Mouse (Mus musculus): ENCODE measurements around the gene Popdc3. TPM values are rescaled to one million over a fixed set of nuclear protein-coding genes. Genes with fewer than 3 reads are reported as not detected.
A peak's percentile ranks its signal among the peaks of the same experiment; 100 is the strongest.
"Not testable (repeated sequence)": the region's sequence is repeated elsewhere in the genome, so short reads cannot be mapped to it uniquely, and the experiment has no call there.

Popdc3 gene
- total RNA-seq, 2 experiments from 2014 or later = 0.75 to 1.6 TPM

- no peak for DNase-seq (ENCODE audit: low spot score in 2 of 2)
- intact Hi-C loops (cut with DNase I) = no loop called here
These were observed 15.7 kb downstream of the Popdc3 start for GRCm38 (mm10) chr10:45193330-45194310.

DNA sequence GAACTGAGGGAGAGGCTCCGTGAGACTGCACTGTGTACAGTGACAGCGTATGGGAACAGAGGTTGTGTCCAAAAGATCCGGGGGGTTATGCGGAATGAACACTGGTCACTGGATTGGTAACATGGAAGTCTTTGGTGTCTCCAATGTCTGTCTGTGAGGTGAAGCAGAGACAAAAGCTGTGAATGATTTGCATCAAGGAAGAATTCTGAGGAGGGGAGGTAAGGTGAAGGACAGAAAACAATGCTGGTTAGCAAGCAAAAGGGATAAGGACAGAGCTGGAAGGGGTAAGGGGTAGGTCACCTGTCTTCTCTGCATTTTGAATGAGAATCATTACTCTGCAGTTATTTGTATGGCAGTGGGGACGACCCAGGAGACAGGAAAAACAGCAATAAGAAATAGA is 16.6 kb downstream of the Popdc3 start:
- intact Hi-C loops (cut with DNase I) = no loop called here

DNA sequence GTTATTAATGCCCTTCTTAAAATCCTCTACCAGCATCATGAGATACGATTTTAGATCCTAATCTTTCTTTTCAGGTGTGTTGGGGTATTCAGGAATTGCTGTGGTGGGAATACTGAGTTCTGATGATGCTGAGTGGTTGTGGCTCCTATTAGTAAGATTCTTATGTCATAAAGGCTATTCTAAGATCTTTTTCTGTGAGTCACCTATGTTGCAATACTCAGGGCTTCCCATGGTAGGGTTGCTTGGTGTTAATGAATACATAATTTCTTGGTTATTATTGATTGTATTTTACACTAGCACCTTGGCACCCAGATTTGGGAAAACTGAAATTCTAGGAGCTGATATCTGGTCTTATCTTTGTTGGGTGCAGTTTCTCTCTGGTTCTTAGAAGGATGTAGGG is 26.7 kb downstream of the Popdc3 start:
- DNase-seq (ENCODE audit: low spot score in 2 of 2) = no peak
- intact Hi-C loops (cut with DNase I) = no loop called here

More for the DNA sequence above, 16.6 kb downstream of the Popdc3 start:
- no peak for DNase-seq (ENCODE audit: low spot score in 2 of 2)

- intact Hi-C loops (cut with DNase I) = no loop called here
These were observed 32.3 kb downstream of the Popdc3 start for GRCm38 (mm10) chr10:45210201-45210600.

DNA sequence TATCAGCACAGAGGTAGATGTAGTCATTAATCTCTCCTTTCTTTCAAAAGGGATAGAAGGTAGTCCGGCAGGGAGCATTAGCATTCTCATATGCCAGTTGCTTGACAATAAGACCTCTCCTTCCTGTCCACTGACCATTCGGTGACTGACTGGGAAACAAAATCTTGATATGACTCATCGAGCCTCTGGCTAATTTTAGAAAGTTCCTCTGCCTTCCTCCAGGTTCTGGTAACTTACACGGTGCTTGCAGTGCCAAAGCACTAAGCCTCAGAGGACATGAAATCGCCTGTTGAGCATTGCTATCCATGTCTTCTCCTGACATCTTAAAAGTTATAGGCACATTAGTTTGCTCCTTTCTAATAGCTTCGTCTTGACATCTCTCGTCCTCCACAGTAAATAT is 38.8 kb downstream of the Popdc3 start:
- no peak for DNase-seq (ENCODE audit: low spot score in 2 of 2)
- intact Hi-C loops (cut with DNase I) = no loop called here

More at GRCm38 (mm10) chr10:45210201-45210600, 32.3 kb downstream of the Popdc3 start:
- no peak for DNase-seq (ENCODE audit: low spot score in 2 of 2)

DNA sequence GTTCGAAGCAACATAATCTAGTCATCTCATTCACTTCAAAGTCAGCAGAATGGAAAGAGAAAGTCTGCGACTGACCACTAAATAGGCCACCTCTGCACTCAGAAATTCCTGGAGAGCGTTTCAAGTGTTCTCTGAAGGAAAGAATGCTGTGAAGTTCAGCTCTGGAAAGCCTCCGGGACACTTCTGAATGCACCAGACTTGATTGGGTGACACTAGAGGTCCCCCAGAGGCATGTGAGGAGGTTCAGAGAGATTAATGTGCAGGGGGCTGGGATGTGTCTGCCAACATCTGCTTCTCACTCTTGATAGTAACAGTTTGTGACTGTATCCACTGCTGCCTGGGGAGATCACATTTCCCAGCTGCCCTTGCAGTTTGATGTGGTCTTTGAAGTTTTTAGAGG is 52.1 kb downstream of the Popdc3 start:
- intact Hi-C loops (cut with DNase I) = no loop called here
- no peak for DNase-seq (ENCODE audit: low spot score in 2 of 2)

- intact Hi-C loops (cut with DNase I) = no loop called here
- no peak for DNase-seq (ENCODE audit: low spot score in 2 of 2)
These were observed 55.5 kb downstream of the Popdc3 start for GRCm38 (mm10) chr10:45233351-45233750.

GRCm38 (mm10) chr10:45236304-45236703 is 58.4 kb downstream of the Popdc3 start:
- no peak for DNase-seq (ENCODE audit: low spot score in 2 of 2)
- intact Hi-C loops (cut with DNase I) = no loop called here

DNA sequence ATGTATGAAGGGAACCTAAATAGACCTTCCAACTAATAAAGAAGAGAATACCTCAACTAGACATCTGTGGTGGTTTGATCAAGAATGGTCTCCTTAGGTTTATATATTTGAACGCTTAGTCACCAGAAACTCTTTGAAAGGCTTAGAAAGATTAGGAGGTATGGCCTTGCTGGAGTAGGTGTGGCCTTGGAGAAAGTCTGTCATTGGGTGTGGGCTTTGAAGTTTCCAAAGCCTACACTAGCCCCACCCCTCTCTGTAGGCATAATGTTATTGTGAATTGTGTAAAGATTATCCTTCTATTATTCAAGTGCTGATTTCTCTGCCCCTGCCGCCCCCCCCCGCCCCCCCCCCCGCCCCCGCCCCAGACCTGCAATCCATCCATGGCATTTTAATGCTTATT is 59.6 kb downstream of the Popdc3 start:
- DNase-seq (ENCODE audit: low spot score in 2 of 2) = no peak
- intact Hi-C loops (cut with DNase I) = no loop called here

GRCm38 (mm10) chr10:45260477-45260876 is 82.6 kb downstream of the Popdc3 start:
- intact Hi-C loops (cut with DNase I) = no loop called here
- no peak for DNase-seq (ENCODE audit: low spot score in 2 of 2)

GRCm38 (mm10) chr10:45262126-45262525 is 84.2 kb downstream of the Popdc3 start:
- intact Hi-C loops (cut with DNase I) = no loop called here
- DNase-seq (ENCODE audit: low spot score in 2 of 2) = no peak

GRCm38 (mm10) chr10:45276499-45276898 is 98.6 kb downstream of the Popdc3 start:
- intact Hi-C loops (cut with DNase I) = no loop called here
- DNase-seq (ENCODE audit: low spot score in 2 of 2) = no peak

DNA sequence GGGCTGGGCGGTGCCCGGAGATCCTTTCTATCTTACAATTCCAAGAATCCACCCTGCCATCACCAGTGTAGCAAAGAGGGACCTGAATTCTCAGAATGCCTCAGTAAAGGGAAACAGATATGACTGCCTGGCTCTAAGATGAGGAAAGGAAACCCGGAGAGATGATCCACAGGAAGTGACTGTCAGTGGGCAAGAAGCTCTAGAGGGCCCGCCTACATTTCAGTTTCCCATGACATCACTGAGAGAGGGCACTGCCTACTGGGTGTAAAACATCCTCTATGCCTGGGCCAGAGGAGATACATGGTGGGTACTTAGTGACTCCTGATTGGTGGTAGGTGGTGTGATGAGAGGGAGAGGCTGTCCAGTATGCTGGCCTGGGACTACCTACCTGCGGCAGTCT is 99.1 kb downstream of the Popdc3 start:
- intact Hi-C loops (cut with DNase I) = no loop called here

DNA sequence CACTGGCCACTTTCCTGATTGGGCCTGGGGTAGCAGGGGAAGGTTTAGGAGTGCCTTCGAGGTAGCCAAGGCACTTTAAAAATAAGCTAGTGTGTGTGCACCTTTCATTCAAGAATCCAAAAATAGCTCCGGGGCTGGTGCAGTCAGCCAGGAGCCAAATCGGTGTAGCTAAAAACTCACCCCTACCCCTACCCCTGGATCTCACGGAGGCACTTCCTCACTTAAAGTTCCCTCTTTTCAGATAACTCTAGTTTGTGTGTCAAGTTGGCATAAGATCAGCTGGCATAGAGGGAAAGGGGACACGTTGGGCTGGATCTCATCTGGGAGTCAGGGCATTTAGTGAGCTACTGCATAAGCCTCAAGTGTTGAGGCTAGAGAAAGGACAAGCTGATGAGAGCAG is 107.8 kb downstream of the Popdc3 start:
- DNase-seq (ENCODE audit: low spot score in 2 of 2) = no peak
- intact Hi-C loops (cut with DNase I) = no loop called here

More for the DNA sequence above, 99.1 kb downstream of the Popdc3 start:
- no peak for DNase-seq (ENCODE audit: low spot score in 2 of 2)

DNA sequence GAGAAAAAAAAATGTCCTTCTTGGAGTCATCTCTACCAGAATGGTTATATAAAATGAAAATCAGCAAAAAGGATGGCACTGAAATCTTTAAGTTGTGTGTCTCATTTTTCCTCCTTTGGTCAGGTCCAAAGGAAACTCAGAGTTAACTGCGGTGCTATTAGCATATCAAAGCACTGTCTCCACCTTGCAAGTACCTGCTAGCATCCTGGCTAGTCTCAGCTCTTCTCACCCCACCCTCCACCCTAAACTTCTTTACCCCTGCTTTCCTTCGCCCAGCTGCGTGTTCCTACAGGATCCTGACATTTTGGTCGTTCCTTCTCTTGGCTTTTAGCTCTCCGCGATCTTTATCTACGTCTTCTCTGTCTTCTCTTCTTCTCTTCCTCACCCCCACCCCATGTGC is 110.5 kb downstream of the Popdc3 start:
- intact Hi-C loops (cut with DNase I) = no loop called here
- DNase-seq (ENCODE audit: low spot score in 2 of 2) = no peak

DNA sequence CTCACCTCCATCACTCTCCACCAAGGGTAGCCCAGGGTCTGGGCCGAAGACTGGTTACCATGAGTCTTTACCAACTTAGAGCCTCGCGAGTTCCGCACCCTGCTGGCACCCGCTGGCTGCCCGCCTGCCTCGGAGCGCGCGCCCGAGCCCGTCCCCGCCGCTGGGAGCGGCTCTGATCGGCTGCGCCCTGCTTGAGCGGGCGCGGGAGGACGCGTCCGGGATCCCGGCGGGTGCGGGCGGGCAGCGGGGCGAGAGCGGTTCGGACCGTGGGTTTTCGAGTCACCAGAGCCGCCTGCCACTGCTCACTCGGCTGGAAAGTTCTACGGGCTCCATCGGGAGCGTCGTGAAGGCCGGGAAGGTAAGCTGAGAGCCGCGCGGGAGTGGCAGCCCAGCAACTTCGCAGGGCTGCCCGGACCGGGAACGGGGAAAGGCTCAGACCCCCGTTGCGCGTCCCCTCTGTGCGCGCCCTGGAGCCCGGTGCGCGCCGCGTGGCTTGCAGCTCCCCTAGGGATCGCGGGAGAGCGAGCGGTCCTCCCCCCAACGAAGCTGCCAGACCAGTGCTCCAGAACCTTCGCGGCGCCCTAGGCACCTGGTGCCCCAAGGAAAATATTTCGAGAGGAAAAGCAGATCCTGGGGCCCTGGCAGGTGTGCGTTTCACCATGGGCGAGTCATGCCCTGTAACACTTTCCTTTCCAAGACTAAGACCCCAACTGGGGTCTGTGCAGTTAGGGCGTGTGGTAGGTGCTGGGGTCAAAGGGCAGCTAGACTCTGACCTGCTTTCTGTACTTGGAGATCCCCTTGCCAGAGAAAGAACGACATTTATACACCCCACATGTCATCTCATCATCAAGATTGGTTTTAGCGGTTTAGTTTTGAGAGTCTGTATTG is 111.6 kb downstream of the Popdc3 start:
- intact Hi-C loops (cut with DNase I) = no loop called here
- peak in 1 of 2 experiments; percentile 15 for DNase-seq (ENCODE audit: low spot score in 2 of 2)

DNA sequence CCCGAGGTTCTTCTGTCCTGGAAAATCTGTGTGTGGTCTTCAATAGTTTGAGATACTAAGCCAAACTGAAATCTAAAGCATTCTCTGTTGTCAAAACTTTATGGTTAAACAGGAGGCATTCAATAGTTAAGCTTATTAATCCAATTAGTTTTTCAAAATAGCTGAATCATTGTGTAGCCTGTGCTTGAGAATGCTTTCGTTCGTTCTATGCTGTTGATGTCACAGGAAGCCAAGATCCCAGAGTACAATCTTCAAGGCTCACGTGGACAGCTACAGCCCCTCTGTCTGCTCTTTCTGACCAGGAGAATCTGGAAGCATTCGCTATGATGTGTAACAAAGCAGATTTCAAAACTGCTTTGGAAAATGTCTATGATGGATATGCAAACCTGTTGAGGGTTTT is 112.7 kb downstream of the Popdc3 start:
- no peak for DNase-seq (ENCODE audit: low spot score in 2 of 2)
- intact Hi-C loops (cut with DNase I) = no loop called here

- DNase-seq (ENCODE audit: low spot score in 2 of 2); intact Hi-C loops (cut with DNase I): not testable (repeated sequence)
These were observed 114.3 kb downstream of the Popdc3 start for GRCm38 (mm10) chr10:45292159-45292558.

DNA sequence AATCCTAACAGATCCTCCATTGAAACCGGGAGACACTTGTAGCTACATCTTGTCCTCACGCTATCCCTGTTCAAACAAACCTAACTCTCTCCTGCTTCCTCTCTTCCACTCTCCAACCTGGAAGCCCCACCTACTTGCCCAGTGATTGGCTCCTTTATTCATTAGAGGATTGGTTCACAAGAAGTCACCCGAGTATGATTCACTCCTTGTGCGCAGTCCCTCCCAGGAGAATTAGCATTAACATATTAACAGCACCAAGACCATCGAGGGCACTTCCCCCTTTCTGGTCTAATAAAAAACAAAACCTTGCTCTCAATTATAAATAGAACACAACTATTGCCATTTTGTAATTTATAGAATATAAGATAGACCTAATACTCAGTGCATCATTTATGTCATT is 117.2 kb downstream of the Popdc3 start:
- no peak for DNase-seq (ENCODE audit: low spot score in 2 of 2)
- intact Hi-C loops (cut with DNase I) = no loop called here

DNA sequence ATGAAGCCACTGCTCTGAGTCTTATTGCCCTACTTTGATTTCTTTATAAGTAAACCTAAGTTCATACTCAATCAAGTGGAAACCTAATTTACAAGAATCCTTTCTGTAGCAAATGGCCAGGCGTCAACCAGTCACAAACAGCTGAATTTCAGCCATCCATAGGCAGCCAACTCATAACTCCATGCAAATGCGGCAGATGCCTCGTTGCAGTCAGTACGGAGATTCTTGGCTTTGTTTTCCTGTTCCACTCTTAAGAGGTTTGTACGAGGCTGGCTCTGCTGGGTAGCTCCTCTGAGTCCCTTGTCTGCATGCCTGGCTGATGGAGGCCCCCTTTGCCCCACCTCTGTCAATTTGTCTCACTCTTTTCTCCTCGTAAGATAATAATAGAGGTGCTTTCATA is 120.6 kb downstream of the Popdc3 start:
- peak in 1 of 2 experiments; percentile 5 for DNase-seq (ENCODE audit: low spot score in 2 of 2)
- intact Hi-C loops (cut with DNase I) = no loop called here

Data from left cerebral cortex, postnatal 14 days (tissue).